Mouse (Mus musculus): ENCODE results near the gene Herc3.

DNA sequence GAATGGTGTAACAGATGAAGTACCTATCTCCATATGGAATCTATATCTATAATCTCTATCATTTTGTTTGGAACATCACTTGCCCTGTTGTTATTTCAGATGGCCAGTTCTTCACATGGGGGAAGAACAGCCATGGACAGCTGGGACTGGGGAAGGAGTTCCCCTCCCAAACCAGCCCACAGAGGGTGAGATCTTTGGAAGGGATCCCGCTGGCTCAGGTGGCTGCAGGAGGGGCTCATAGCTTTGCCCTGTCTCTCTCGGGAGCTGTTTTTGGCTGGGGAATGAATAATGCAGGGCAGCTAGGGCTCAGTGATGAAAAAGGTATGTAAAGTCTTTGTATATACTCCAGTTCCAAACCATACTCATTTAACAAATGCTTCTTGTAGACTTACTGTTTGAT is 25.2 kb downstream of the Herc3 start:
- TF ChIP-seq CTCF (IDR thresholded peaks at IDR 0.05 in 2 of 3, conservative IDR thresholded peaks at IDR 0.05 in 1 of 3; ENCODE audit: control insufficient read depth in 1 of 3, insufficient read depth in 1 of 3, low read depth in 2 of 3, low read length in 3 of 3, poor library complexity in 1 of 3, severe bottlenecking in 1 of 3), result no peak
- TF ChIP-seq ELF1 (IDR thresholded peaks at IDR 0.05; ENCODE audit: low read depth, low read length), result no peak
- no peak for TF ChIP-seq USF2 (IDR thresholded peaks at IDR 0.05; ENCODE audit: borderline replicate concordance in 1 of 2, insufficient read depth in 1 of 2, low read depth in 1 of 2, low read length in 2 of 2)
- no peak for TF ChIP-seq MYB (IDR thresholded peaks at IDR 0.05; ENCODE audit: low read depth, low read length)
- TF ChIP-seq EP300 (IDR thresholded peaks at IDR 0.05; ENCODE audit: low read depth in 1 of 2, low read length in 2 of 2), result no peak
- no peak for TF ChIP-seq KAT2A (conservative IDR thresholded peaks at IDR 0.05; ENCODE audit: low read depth, low read length)
- no peak for TF ChIP-seq TAL1 (IDR thresholded peaks at IDR 0.05; ENCODE audit: low read length)
- TF ChIP-seq GATA1 (IDR thresholded peaks at IDR 0.05; ENCODE audit: low read depth, low read length), result no peak
- no peak for TF ChIP-seq ETS1 (IDR thresholded peaks at IDR 0.05; ENCODE audit: low read depth, low read length)

Data from MEL (cell line).